Mouse (Mus musculus) liver, embryonic 13.5 days (tissue): Measurements from ENCODE around the gene Rell1. TPM values are rescaled to one million over a fixed set of nuclear protein-coding genes. Genes with fewer than 3 reads are reported as not detected.
A peak's percentile ranks its signal among the peaks of the same experiment; 100 is the strongest.

Source experiments
- ATAC-seq: fragments of 200-750 bp; cut with Nextera tagmentation; 2 replicates; pipeline ENCODE4 v1.8.0; 2017; ENCODE audit warnings: low read depth, mild to moderate bottlenecking, moderate number of reproducible peaks, moderate library complexity
- DNase-seq: peaks from one replicate; pipeline ENCODE4 v3.0.0; 2022
- H3K27ac ChIP-seq: fragments of 300-500 bp; sonication (generic); 2 replicates; pipeline ENCODE4 v1.5.1; 2015; ENCODE audit warnings: moderate library complexity, mild to moderate bottlenecking, inconsistent platforms
- H3K27me3 ChIP-seq: fragments of 300-500 bp; sonication (generic); 2 replicates; pipeline ENCODE4 v1.6.1; 2015; ENCODE audit warnings: mild to moderate bottlenecking, inconsistent platforms
- H3K36me3 ChIP-seq: fragments of 300-500 bp; sonication (generic); 2 replicates; pipeline ENCODE4 v1.6.1; 2015; ENCODE audit warnings: mild to moderate bottlenecking, inconsistent platforms
- H3K4me1 ChIP-seq: fragments of 300-500 bp; sonication (generic); replicated peaks from 2 replicates; pipeline ENCODE4 v1.6.1; 2015; ENCODE audit warnings: inconsistent platforms
- H3K4me2 ChIP-seq: fragments of 300-500 bp; sonication (generic); 2 replicates; pipeline ENCODE4 v1.6.1; 2015; ENCODE audit warnings: inconsistent platforms, mild to moderate bottlenecking, moderate library complexity
- H3K4me3 ChIP-seq: fragments of 300-500 bp; sonication (generic); replicated peaks from 2 replicates; pipeline ENCODE4 v1.5.1; 2015; ENCODE audit warnings: mild to moderate bottlenecking, inconsistent platforms
- H3K9ac ChIP-seq: fragments of 300-500 bp; sonication (generic); 2 replicates; pipeline ENCODE4 v1.6.1; 2015; ENCODE audit warnings: mild to moderate bottlenecking, inconsistent platforms
- H3K9me3 ChIP-seq: fragments of 300-500 bp; sonication (generic); replicated peaks from 2 replicates; pipeline ENCODE4 v1.6.1; 2016; ENCODE audit warnings: inconsistent platforms
- WGBS: fragments of 180-500 bp; shearing (Covaris S2); methylation state at CpG from one replicate; pipeline ENCODE4 v1.1.7; 2015; ENCODE audit not compliant: insufficient replicate concordance; 5-methylcytosine and 5-hydroxymethylcytosine counted together
- polyA plus RNA-seq: library from polyadenylated mRNA; unstranded; fragments of >200 nt; fragmentation: Nextera tagmentation; extraction: Ambion mirVana; gene quantifications from 2 replicates; pipeline ENCODE4 v1.2.1, GENCODE M21; 2015

Rell1 gene
- polyA plus RNA-seq, 1 experiment from 2014 or later = 7.0 TPM

DNA sequence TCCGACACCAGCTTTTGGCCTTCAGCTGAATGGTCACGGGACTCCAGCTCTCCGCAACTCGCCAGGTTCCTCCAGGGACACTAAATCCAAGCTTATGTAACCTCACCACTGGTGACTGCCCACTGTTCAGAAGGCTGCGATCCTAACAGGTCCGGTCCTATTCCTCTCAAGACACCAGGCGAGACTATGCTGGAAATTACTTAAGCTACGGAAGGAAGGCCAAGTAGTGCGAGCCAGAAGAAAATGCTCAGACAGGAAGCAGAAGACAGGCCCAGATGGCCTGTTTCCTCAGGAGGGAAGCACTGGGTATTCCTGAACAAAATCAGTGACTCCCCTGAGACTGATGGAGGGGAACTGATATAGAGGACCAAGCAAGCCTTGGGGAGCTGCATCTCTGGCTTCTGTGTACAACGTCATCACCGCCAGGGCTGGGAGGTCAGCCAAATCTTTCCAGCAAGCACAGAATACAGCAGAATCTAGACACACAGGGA is 17.2 kb downstream of the Rell1 start:
- peaks cover 22% of the 10 kb centered on the region for H3K4me1 ChIP-seq
- no peak overlapping the region for H3K4me3 ChIP-seq
- H3K4me2 ChIP-seq = no peak overlapping the region
- no peak overlapping the region for H3K27ac ChIP-seq
- ATAC-seq (peak; percentile 32; the same call in 1 of the 2 replicates), DNase-seq (no peak)
- WGBS = 53% methylated on average over 11 of the region's 11 CpGs
- no peaks in the 10 kb centered on the region for H3K27me3 ChIP-seq
- no peaks in the 10 kb centered on the region for H3K36me3 ChIP-seq
- H3K9me3 ChIP-seq = no peaks in the 10 kb centered on the region
- no peak overlapping the region for H3K9ac ChIP-seq

DNA sequence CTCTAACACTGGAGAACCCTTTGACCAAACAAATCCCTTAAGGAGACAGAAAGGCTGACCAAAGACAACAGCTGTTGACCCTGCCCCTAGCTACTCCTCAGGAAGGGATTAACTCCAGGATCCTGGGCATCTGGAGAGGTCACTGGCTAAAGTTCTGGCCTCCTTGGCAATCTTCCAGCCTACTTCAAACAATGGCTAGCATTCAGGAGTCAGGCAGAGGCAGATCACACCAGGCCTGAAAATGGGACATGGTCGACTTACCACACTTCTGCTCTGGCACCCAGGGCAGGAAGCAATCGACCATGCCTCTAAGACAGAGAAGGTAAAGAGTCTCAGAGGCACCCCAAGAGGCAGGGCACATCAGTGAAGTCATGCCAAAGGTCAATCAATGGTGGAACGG is 19.5 kb downstream of the Rell1 start:
- Histone ChIP-seq H3K27me3 (no peaks in the 10 kb centered on the region), H3K27ac (no peak overlapping the region), H3K4me2 (no peak overlapping the region), H3K36me3 (no peaks in the 10 kb centered on the region), H3K9me3 (no peaks in the 10 kb centered on the region), H3K9ac (no peak overlapping the region), H3K4me3 (no peak overlapping the region), H3K4me1 (peaks cover 19% of the 10 kb centered on the region)
- ATAC-seq = no peak
- no peak for DNase-seq
- WGBS = 29% methylated on average over 3 of the region's 3 CpGs

GRCm38 (mm10) chr5:63947526-63947925 is 21.2 kb downstream of the Rell1 start:
- 74% methylated on average over 8 of the region's 8 CpGs for WGBS
- Histone ChIP-seq H3K27me3 (no peaks in the 10 kb centered on the region), H3K36me3 (no peaks in the 10 kb centered on the region), H3K4me2 (no peak overlapping the region), H3K9ac (no peak overlapping the region), H3K4me3 (no peak overlapping the region), H3K4me1 (peaks cover 19% of the 10 kb centered on the region), H3K9me3 (no peaks in the 10 kb centered on the region), H3K27ac (no peak overlapping the region)
- no peak for DNase-seq
- no peak for ATAC-seq

DNA sequence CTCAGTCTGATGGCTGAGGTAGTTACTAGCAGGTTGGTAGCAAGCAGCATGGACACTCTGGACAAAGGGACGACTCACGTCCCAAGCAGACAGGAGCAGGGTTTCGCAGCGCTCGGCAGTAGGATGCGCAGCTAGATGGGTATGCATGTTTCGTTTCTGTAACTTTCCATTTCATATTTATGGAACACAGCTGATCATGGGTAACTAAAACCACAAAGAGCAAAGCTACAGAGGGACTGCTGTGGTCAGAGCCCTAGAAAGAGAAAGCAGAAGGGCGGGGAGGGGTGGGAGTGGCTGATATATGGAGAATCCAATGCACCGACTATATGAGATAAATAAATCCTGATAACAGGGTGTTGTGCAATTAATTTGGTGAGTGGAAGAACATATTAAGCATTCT is 25.4 kb downstream of the Rell1 start:
- Histone ChIP-seq H3K27me3 (no peaks in the 10 kb centered on the region), H3K4me3 (no peak overlapping the region), H3K4me2 (no peak overlapping the region), H3K27ac (no peak overlapping the region), H3K9ac (no peak overlapping the region), H3K36me3 (no peaks in the 10 kb centered on the region), H3K4me1 (peaks cover 18% of the 10 kb centered on the region), H3K9me3 (no peaks in the 10 kb centered on the region)
- ATAC-seq (no peak), DNase-seq (no peak)
- WGBS = 67% methylated on average over 9 of the region's 9 CpGs

DNA sequence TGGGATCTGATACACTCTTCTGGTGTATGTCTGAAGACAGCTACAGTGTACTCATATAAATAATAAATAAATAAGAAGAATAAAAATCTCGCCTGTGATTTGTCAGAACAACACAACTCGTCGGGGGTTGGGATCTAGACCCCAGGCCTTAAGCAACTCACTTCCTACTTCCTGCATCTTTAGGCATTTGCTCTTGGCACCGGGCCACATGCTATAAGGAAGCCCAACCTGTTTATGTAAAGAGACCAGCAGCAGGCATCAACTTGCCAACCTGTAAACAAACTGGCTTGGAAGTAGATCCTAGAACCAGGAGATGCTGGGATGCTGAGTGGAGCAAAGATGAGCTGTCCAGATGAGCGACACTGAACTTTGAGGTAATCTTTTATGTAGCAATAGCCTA is 26.8 kb downstream of the Rell1 start:
- no peaks in the 10 kb centered on the region for H3K36me3 ChIP-seq
- no peak overlapping the region for H3K4me2 ChIP-seq
- H3K27ac ChIP-seq = no peak overlapping the region
- H3K9ac ChIP-seq = no peak overlapping the region
- DNase-seq (no peak), ATAC-seq (no peak)
- H3K9me3 ChIP-seq = no peaks in the 10 kb centered on the region
- 47% methylated on average over 5 of the region's 5 CpGs for WGBS
- H3K27me3 ChIP-seq = no peaks in the 10 kb centered on the region
- no peak overlapping the region for H3K4me3 ChIP-seq
- peaks cover 24% of the 10 kb centered on the region for H3K4me1 ChIP-seq

DNA sequence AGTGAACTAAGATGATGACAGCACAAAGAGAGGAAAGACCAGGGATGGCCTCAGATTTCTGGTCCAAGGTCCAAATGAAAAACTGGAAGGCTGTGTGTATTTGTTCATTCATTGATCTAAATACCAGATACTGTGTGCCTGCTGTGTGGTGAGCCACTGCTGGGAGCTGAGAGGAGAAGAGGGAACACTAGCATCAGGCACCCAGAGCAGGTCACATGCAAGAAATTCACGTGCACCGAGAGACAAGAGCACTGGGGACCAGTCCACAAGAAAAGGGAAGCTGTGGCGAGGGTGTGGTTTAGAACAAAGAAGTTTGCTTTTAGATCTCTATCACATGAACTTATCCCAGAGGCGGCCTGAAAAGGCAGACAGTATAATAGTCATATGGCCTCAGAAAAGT is 30.1 kb downstream of the Rell1 start:
- H3K27ac ChIP-seq = no peak overlapping the region
- peaks cover 31% of the 10 kb centered on the region for H3K4me1 ChIP-seq
- H3K36me3 ChIP-seq = 0 out of 2 replicates have a peak, but pooled peaks cover 3% of the 10 kb centered on the region
- 11% methylated on average over 4 of the region's 4 CpGs for WGBS
- no peaks in the 10 kb centered on the region for H3K9me3 ChIP-seq
- ATAC-seq = no peak
- DNase-seq = peak; percentile 5
- H3K4me2 ChIP-seq = no peak overlapping the region
- no peak overlapping the region for H3K4me3 ChIP-seq
- no peak overlapping the region for H3K9ac ChIP-seq
- no peaks in the 10 kb centered on the region for H3K27me3 ChIP-seq

- 50% methylated on average over 6 of the region's 6 CpGs for WGBS
Observed at GRCm38 (mm10) chr5:63936740-63937139, 32.0 kb downstream of the Rell1 start.

GRCm38 (mm10) chr5:63935581-63935980 is 33.1 kb downstream of the Rell1 start:
- Histone ChIP-seq H3K27ac (no peak overlapping the region), H3K4me2 (no peak overlapping the region), H3K4me1 (peaks cover 31% of the 10 kb centered on the region), H3K4me3 (no peak overlapping the region), H3K27me3 (no peaks in the 10 kb centered on the region), H3K9ac (no peak overlapping the region), H3K9me3 (no peaks in the 10 kb centered on the region), H3K36me3 (peaks cover 3% of the 10 kb centered on the region; the same call in 1 of the 2 replicates)
- DNase-seq (no peak), ATAC-seq (no peak)
- WGBS = 67% methylated on average over 6 of the region's 6 CpGs

More at GRCm38 (mm10) chr5:63936740-63937139, 32.0 kb downstream of the Rell1 start:
- peak; percentile 3 for DNase-seq
- Histone ChIP-seq H3K9ac (no peak overlapping the region), H3K4me3 (no peak overlapping the region), H3K27me3 (no peaks in the 10 kb centered on the region), H3K4me2 (peak overlapping the region; percentile 19; the same call in 1 of the 2 replicates), H3K4me1 (peaks cover 36% of the 10 kb centered on the region), H3K36me3 (peaks cover 3% of the 10 kb centered on the region; the same call in 1 of the 2 replicates), H3K27ac (peak overlapping the region; percentile 55), H3K9me3 (no peaks in the 10 kb centered on the region)
- ATAC-seq = peak; percentile 90

GRCm38 (mm10) chr5:63932829-63933228 is 35.9 kb downstream of the Rell1 start:
- DNase-seq (no peak), ATAC-seq (no peak)
- H3K36me3 ChIP-seq = peaks cover 16% of the 10 kb centered on the region; the same call in 1 of the 2 replicates
- H3K9ac ChIP-seq = no peak overlapping the region
- H3K9me3 ChIP-seq = no peaks in the 10 kb centered on the region
- peaks cover 17% of the 10 kb centered on the region for H3K4me1 ChIP-seq
- no peaks in the 10 kb centered on the region for H3K27me3 ChIP-seq
- 58% methylated on average over 10 of the region's 10 CpGs for WGBS
- H3K27ac ChIP-seq = no peak overlapping the region
- H3K4me2 ChIP-seq = no peak overlapping the region
- no peak overlapping the region for H3K4me3 ChIP-seq

GRCm38 (mm10) chr5:63930824-63931358 is 37.8 kb downstream of the Rell1 start:
- Histone ChIP-seq H3K4me2 (no peak overlapping the region), H3K9ac (no peak overlapping the region), H3K9me3 (no peaks in the 10 kb centered on the region), H3K4me1 (peaks cover 13% of the 10 kb centered on the region), H3K4me3 (no peak overlapping the region), H3K27ac (no peak overlapping the region), H3K36me3 (peaks cover 27% of the 10 kb centered on the region), H3K27me3 (no peaks in the 10 kb centered on the region)
- DNase-seq = no peak
- WGBS = 56% methylated on average over 4 of the region's 4 CpGs
- no peak for ATAC-seq

GRCm38 (mm10) chr5:63925035-63925628 is 43.6 kb downstream of the Rell1 start:
- 39% methylated on average over 14 of the region's 14 CpGs for WGBS
- Histone ChIP-seq H3K9ac (no peak overlapping the region), H3K4me1 (no peaks in the 10 kb centered on the region), H3K4me2 (no peak overlapping the region), H3K9me3 (no peaks in the 10 kb centered on the region), H3K27me3 (no peaks in the 10 kb centered on the region), H3K36me3 (peaks cover 38% of the 10 kb centered on the region), H3K27ac (no peak overlapping the region), H3K4me3 (no peak overlapping the region)
- ATAC-seq (no peak), DNase-seq (no peak)
